Mouse (Mus musculus): ENCODE results near the gene Cpne7. TPM values are rescaled to one million over a fixed set of nuclear protein-coding genes. Genes with fewer than 3 reads are reported as not detected.
A peak's percentile ranks its signal among the peaks of the same experiment; 100 is the strongest.

Cpne7 gene
- polyA plus RNA-seq, 1 experiment from 2014 or later, result 0.31 TPM

DNA sequence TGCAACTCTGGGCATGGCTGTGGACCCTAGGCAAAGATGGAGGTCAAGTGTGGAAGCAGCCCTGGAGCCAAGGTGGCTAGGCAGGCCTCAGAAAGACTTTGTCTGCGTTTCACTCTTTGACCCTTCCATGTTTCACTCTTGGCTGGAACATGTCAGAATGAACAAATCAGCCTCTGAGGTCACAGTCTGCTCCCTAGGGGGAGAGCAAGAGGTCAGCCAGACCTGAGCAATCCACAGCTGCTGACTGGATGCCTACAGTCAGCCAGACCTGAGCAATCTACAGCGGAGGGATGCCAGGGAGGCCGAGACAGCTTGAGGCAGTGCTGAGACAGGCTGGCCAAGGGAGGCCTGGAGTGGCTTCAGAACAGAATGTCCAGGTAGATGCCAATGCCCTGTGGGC, 64.2 kb downstream of the Cpne7 start:
- no peak overlapping the region for H3K4me3 ChIP-seq (ENCODE audit: low read depth, low read length)
- H3K27ac ChIP-seq (ENCODE audit: low read depth, low read length), result no peak overlapping the region
- H3K4me2 ChIP-seq, result no peak overlapping the region
- H3K9ac ChIP-seq (ENCODE audit: low read depth, low read length), result no peak overlapping the region
- no peak for ATAC-seq (replicated peaks; ENCODE audit: insufficient number of reproducible peaks, low FRiP score, low TSS enrichment)
- WGBS (ENCODE audit: insufficient replicate concordance), result 55% methylated on average over 3 of the region's 3 CpGs
- peaks cover 3% of the 10 kb centered on the region; the same call in 1 of the 2 replicates for H3K9me3 ChIP-seq (replicated peaks; ENCODE audit: control insufficient read depth, low read length)
- H3K4me1 ChIP-seq (ENCODE audit: control insufficient read depth, insufficient read depth, low read length), result peaks cover 10% of the 10 kb centered on the region; the same call in 1 of the 2 replicates
- H3K27me3 ChIP-seq (ENCODE audit: control insufficient read depth, insufficient read depth, low read length), result no peaks in the 10 kb centered on the region
- no peaks in the 10 kb centered on the region for H3K36me3 ChIP-seq (ENCODE audit: control insufficient read depth, insufficient read depth, low read length)

Small RNAs within 50 kb of the gene (microRNA-seq; reads per million reads assigned to microRNA genes)
- gene Mir7079 (ENCODE audit: borderline number of aligned reads) (0.88 reads per million, percentile 11 among the genes with 10 or more reads in this experiment), gene Mir7080 (ENCODE audit: borderline number of aligned reads) (0.41 reads per million)

Other genes with a start within 250 kb of the Cpne7 start
- 49.5 and 51.3 TPM in 2 replicates for gene Ankrd11, start 75.1 kb upstream of the Cpne7 start, polyA plus RNA-seq (2014; fragmentation: Nextera tagmentation; extraction: Ambion mirVana)
- 48.7 and 49.4 TPM in 2 replicates for gene Spg7, start 54.4 kb upstream of the Cpne7 start, polyA plus RNA-seq (2014; fragmentation: Nextera tagmentation; extraction: Ambion mirVana)
- gene Rpl13, start 15.0 kb upstream of the Cpne7 start, polyA plus RNA-seq (2014; fragmentation: Nextera tagmentation; extraction: Ambion mirVana), result 1,217 and 1,331 TPM in 2 replicates
- gene Sult5a1, start 40.9 kb downstream of the Cpne7 start, polyA plus RNA-seq (2014; fragmentation: Nextera tagmentation; extraction: Ambion mirVana), result 6.6 and 8.1 TPM in 2 replicates
- 1.0 and 1.3 TPM in 2 replicates for gene Dpep1, start 68.9 kb downstream of the Cpne7 start, polyA plus RNA-seq (2014; fragmentation: Nextera tagmentation; extraction: Ambion mirVana)
- gene Chmp1a, start 95.4 kb downstream of the Cpne7 start, polyA plus RNA-seq (2014; fragmentation: Nextera tagmentation; extraction: Ambion mirVana), result 63.1 and 74.1 TPM in 2 replicates
- gene Spata33, start 95.5 kb downstream of the Cpne7 start, polyA plus RNA-seq (2014; fragmentation: Nextera tagmentation; extraction: Ambion mirVana), result 3.4 and 5.0 TPM in 2 replicates
- gene Cdk10, start 107.5 kb downstream of the Cpne7 start, polyA plus RNA-seq (2014; fragmentation: Nextera tagmentation; extraction: Ambion mirVana), result 22.6 and 24.2 TPM in 2 replicates
- gene Spata2l, start 118.9 kb downstream of the Cpne7 start, polyA plus RNA-seq (2014; fragmentation: Nextera tagmentation; extraction: Ambion mirVana), result 1.6 TPM in 2 replicates
- 11.7 and 12.1 TPM in 2 replicates for gene Zfp276, start 136.8 kb downstream of the Cpne7 start, polyA plus RNA-seq (2014; fragmentation: Nextera tagmentation; extraction: Ambion mirVana)
- 16.8 and 19.8 TPM in 2 replicates for gene Vps9d1, start 137.0 kb downstream of the Cpne7 start, polyA plus RNA-seq (2014; fragmentation: Nextera tagmentation; extraction: Ambion mirVana)
- gene Fanca, start 201.2 kb downstream of the Cpne7 start, polyA plus RNA-seq (2014; fragmentation: Nextera tagmentation; extraction: Ambion mirVana), result 22.8 and 27.7 TPM in 2 replicates
- 2.9 and 3.0 TPM in 2 replicates for gene Spire2, start 215.3 kb downstream of the Cpne7 start, polyA plus RNA-seq (2014; fragmentation: Nextera tagmentation; extraction: Ambion mirVana)

Measured in heart, embryonic 11.5 days (tissue).